Mouse (Mus musculus) embryonic fibroblast, embryonic 13.5 days (primary cell): Measurements from ENCODE around the gene Utf1.

Source experiments
- CTCF ChIP-seq: IDR thresholded peaks from 2 replicates; pipeline ENCODE4 v1.5.1; 2011; ENCODE audit warnings: mild to moderate bottlenecking, control low read depth, low read length, moderate library complexity, borderline replicate concordance; ENCODE audit not compliant: insufficient read depth
- POLR2A ChIP-seq: IDR thresholded peaks from 2 replicates; pipeline ENCODE4 v1.6.1; 2011; ENCODE audit warnings: low read depth, mild to moderate bottlenecking, control low read depth, low read length, moderate library complexity

GRCm38 (mm10) chr7:139980778-139981177 is 37.2 kb downstream of the Utf1 start:
- TF ChIP-seq POLR2A (no peak), CTCF (no peak)
